Mouse (Mus musculus) heart, adult 18-20 months (tissue): ENCODE data around the gene Tanc2. TPM values are rescaled to one million over a fixed set of nuclear protein-coding genes. Genes with fewer than 3 reads are reported as not detected.
A peak's percentile ranks its signal among the peaks of the same experiment; 100 is the strongest.

ENCODE experiments used
- DNase-seq, 2 experiments: peaks; one replicate each; pipeline ENCODE4 v3.0.0; 2021 to 2022; ENCODE audit warnings: mixed read lengths in 1 of 2
- total RNA-seq, 2 experiments: library from RNA; stranded (reverse); gene quantifications; 2 replicates each; pipeline ENCODE4 v1.2.3; 2021

Tanc2 gene
- total RNA-seq, 2 experiments from 2014 or later, result 10.8 to 12.3 TPM

DNA sequence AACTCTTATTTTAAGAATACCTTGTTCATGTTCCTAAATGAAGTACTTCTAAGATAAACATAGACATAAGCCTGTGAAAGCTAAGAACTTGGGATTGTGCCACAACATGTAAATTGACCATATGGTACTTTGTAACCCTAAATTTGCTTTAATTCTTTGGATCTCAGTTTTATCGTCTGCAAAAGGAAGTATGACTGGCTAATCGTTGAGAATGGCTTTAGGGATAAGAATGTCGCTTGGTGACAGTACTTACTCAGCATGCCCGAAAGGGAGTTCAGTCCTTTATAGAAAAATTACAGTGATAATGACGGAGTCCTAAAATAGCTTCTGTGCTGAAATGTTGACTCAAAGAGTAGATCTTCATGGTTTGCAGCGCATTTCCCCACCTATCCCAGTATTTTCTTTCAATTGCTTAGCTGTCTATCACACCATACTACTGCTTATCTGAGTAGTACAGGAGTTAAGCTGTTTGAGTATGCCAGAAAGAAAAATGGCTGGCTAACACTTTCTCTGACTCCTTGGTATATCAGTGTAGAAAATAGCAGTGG is 246.6 kb downstream of the Tanc2 start:
- DNase-seq, result no peak

DNA sequence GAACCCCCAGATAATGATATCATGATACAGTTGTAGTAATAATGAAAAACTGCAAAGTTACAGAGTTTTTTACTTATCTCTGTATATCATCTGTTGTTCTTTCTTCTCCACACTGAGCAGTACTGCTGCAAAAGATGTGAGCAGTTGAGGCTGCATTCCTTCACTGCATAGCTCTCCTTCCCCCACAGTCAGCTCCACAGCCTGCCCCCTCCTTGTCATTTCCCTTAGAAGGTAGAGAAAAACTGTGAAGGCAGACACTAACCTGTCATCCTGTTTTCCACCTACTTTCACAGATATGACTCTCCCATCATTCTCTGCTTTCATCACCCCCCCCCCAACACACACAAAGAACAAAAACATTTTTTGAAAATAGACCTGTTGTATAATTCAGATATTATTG is 248.2 kb downstream of the Tanc2 start:
- no peak for DNase-seq

DNA sequence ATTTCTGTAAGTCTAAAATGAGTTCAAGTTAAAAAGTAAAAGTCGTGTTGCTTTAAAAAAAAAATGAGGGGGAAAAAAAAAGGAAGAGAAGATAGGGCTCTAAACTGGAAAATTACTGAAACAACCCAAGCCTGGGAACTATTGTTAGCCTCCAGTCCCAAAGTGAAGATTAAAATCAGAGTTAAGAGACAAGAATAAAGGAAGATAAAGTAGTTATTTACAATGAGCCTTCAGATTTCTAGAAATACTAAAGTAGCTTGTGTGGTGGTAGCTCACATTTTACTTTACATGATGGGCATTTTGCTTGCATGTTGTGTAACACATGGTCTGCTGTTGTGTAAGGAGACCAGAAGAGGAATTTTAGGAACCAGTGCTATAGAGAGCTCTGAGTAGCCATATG is 256.1 kb downstream of the Tanc2 start:
- no peak for DNase-seq

DNA sequence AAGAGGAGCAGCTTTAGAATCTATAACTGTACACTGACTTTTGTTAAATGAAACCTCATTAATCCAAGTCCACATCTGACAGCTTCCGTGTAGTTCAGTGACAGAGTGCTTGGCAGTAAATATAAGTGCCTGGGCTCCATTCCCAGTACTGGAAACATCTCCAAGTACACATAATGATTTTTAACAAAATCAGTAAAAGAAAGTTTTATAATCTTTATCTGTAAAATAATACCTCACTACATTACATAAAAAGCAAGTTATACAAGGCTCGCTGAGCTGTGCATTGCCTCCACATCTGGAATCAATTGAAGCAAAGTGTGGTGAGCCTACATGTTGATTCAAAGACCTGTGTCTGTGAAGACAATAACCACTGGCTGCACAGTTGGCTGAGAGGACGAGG is 265.7 kb downstream of the Tanc2 start:
- DNase-seq, result peak; percentile 4 to 14

DNA sequence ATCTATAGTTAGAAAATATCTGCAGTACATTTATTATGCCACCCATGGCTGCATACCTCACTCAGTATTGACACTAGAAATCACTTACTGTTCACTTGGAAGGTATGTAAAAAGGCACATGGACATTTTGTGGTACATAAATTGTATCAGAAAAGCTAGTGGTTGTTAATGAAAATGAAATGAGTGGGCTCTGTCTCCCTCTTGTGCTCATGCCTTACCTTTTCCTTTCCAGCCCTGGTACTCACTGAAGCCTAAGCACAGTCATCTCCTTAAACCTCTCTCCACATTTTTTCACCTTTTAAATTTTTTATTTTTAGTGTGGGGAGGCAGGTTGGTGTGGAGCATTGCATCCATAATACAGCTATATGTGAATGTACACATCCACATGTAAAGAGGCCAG is 268.3 kb downstream of the Tanc2 start:
- peak in 1 of 2 experiments; percentile 12 for DNase-seq

DNA sequence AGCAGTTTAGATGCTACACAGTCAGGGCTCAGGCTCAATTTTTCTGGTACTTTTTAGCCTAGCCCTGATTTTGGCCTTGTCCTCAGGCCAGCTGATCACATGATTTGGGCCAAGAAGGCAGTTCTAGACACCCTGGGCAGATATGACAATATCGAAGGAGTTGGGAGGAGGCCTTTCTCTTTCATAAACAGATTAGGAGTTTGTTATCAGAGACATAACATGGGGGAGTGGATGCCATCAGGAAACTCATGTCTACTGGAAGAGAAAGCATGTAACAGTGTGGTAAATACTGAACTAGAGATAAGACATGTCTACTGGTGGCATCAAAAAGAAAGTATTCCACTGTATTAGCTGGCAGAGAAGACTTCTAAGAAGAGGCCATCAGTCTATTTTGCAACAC is 295.8 kb downstream of the Tanc2 start:
- no peak for DNase-seq

DNA sequence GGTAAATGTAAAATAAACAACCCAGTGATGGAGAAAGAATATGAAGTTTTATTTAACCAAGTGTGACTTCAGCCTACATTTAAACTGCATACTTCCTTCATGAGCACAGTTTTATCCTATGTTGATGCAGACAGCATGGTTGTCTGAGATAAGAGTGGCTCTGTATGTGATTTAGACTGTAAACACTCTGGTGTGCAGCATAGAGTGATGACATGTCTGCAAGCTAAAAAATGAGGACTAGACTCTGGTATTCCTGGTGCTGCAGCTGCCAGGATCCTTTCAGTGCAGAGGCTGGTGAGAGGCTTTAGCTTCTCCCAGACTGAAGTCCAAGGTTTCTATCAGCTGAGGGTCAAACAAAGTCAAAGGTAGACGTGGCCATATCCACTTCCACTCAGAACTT is 297.5 kb downstream of the Tanc2 start:
- DNase-seq, result no peak

DNA sequence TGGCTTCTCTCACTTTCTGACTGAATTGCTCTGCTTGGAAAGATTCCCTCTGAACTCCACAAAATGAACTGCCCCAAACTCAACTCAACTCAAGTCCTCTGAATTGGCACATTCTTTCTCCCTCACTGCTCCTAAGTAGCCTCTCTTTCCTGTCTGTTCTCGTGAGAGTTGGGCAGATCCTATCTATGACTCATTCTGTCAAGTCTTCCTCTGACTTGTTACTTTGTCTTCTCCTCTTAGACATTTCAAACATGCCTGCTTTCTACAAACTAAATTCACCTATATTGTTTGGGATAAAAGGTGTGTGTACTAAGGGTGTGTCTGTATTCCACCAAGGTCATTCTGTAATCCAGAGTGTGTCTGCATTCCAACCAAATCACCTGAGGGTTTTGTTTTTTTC is 309.4 kb downstream of the Tanc2 start:
- no peak for DNase-seq

DNA sequence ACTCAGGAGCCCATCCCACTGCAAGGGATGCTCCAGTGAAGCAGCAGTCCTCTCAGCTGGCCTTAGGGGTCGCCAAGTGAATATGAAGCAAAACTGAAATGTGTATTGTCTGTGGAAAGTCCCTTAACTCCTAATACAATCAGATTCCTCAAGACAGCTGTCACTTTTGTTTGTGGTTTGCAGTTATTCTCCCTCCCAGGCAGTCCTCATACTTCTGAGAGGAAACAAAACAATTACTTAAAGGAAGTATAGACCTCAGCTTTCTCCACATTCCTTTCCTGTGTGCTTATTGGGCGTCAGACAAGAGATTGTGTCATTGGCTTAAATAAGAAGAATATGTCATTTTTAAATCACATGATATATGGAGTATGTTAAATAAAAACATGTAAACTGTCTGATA is 311.7 kb downstream of the Tanc2 start:
- no peak for DNase-seq

DNA sequence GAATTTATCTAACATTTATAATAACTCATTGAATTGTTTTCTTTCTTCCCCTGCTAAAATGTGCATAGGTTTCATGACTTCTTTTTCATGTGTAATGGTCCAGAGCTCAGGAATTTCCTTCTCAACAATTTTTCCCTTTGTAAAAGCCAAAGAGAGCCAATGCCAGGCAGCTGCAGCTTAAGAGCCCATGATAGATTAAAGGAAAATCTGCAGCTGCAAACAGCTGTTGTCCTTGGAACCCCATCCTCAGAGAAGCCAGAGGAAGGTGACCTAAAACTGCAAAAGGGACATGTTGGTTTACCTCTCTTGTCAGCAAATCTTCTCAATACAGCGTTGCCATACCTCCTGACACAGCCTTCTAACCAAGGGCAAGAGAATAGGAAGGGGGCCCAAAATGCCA is 313.2 kb downstream of the Tanc2 start:
- peak; percentile 45 to 47 for DNase-seq

DNA sequence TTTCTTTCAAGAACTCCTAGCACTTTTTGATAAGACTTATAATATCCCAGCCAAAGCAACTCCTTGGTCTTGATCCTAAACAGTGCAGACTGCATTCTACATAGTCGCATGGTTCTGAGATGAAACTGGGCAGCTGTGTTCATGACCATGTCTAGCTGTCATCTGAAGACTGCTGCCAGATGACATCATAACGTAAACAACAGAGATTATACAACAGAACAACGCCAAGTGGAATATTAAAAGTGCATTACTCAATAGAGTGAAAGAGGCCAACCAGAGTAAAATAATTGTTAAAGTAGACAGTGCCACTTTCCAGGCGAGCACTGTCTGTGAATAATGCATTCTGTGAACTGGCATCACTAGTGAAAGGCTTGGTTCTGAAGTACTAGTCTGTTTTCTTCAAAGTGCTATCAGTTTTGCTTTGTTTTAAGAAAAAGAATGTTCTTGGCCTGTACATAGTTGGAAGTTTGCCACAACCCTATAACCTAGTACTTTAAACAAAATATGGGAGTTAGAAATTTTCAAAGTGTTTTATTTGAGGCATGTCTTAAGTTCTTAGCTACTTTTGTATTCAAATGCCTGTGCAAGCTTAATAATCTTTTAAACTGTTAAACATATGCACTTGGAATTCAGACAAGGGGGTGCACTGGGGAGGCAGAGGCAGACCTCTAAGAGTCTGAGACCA is 315.9 kb downstream of the Tanc2 start:
- peak; percentile 32 to 39 for DNase-seq

DNA sequence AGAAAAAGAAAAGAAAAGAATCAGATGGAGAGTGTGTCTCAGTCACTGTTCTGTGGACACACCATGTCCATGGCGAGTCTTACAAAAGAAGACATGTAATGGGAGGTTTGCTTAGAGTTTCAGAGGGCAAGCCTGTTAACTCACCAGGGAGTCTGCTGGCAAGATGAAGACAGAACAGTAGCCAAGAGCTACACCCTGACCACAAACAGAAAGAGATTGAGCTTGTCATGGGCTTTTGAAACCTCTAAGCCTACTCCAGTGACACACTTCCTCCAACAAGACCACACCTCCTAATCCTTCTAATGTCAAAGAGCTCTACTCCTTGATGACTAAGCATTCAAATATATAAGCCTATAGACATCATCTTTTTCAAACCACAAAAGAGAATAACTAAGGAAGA is 317.6 kb downstream of the Tanc2 start:
- DNase-seq, result peak; percentile 19 to 25

DNA sequence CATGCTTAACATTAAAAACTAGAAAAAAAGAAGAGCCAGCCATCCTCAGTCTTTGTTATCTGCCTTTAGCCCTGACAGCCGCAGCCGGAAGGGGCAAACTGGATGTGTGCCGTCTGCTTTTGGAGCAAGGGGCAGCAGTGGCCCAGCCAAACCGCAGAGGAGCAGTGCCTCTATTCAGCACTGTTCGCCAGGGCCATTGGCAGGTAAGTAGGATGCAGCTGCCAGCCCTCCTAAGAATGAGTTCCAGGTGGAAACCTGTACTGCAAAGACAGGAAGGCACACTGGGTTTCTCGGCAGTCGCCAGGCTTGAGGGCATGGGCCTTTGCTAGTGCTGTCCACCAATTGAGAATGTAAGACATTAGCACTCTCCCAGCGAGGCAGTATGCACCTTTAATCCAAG is 319.1 kb downstream of the Tanc2 start:
- no peak for DNase-seq

DNA sequence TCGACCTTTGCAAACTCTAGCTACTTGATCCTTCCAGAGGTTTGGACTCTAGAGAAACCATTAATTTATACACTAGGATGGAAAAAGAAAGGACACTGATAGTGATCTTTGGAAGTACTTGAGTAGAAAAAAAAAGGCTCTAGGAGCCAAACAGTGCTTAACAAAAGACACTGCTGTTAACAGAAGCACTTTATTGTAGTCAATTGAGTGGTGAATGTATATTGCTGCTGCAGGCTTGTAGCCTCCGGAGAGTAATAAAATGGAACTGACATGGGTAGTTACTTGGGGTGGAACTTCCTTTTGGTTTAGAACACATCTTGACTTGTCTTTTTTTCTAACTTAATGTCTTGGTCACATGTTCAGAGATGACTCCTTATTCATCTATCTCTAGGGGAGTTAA is 319.8 kb downstream of the Tanc2 start:
- DNase-seq, result no peak

DNA sequence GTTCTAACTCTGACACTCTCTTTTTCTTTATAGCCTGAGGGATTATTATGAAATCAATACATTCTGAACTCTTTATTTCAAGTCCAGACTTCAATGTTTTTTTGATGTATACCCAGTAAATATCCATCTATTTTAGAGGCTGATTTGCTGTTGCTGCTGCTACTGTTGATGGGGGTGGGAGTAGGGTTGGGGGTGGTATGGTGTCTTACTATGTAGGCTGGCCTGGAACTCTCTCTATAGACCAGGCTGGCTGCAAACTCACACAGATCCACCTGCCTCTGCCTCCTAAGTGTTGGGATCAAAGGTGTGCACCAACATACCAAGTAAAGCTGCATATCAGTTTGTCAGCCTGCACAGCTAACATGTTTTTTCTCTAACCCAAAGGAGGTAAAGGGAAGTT is 321.4 kb downstream of the Tanc2 start:
- DNase-seq, result no peak

DNA sequence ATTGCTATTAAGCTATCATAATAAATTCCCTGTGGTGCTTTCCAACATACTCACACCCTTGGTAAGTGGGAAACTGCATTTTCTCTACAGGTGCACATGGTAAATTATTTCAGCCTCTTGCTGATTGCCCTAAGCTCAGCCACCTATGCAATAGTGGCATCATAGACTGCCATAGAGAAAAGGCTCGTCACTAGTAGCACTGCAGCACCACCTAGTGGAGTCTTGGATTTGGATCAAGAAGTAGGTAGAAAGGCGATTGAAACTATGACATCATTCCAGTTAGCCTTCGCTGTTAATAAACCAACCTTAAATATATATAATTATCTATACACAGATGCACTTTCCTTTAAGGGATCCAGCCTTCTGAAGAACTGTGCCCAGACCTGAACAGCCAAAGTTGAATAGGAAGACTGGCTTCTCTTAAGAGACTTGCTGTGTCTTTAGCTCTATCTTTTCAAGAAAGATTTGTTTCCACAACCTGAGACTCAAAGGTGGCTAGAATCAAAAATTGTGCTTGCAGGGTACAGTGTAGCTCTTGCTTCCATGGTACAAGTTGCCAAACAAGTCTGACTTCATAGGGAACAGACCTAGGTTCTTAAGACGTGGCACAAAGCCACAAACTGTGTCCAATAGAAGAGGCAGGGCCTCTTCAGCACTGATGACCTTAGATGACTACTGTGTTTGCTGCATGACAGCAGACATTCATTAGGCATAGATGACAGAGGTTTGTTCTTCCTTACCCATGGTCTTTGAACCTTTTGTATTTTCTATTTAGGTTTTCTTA is 322.0 kb downstream of the Tanc2 start:
- DNase-seq, result peak; percentile 70 to 89

DNA sequence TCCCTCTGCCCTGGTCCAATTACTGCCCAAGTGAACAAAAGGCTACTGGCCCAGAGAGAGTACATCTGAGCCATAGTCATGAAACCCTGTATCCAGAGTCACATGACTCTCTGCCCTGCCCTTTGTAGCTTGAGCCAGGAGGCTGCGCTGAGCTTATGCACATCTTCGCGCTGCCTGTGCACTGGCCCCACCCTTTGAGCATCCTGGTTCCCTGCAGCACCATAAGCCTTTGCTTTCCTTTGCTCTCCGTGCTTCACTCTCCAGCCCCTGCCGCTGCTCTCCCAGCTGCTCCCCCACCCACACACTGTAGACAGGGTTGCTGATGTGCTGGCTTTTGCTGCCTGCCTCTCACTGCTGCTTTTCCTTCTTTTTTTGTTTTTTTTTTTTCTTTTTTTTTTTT is 323.8 kb downstream of the Tanc2 start:
- DNase-seq, result no peak

DNA sequence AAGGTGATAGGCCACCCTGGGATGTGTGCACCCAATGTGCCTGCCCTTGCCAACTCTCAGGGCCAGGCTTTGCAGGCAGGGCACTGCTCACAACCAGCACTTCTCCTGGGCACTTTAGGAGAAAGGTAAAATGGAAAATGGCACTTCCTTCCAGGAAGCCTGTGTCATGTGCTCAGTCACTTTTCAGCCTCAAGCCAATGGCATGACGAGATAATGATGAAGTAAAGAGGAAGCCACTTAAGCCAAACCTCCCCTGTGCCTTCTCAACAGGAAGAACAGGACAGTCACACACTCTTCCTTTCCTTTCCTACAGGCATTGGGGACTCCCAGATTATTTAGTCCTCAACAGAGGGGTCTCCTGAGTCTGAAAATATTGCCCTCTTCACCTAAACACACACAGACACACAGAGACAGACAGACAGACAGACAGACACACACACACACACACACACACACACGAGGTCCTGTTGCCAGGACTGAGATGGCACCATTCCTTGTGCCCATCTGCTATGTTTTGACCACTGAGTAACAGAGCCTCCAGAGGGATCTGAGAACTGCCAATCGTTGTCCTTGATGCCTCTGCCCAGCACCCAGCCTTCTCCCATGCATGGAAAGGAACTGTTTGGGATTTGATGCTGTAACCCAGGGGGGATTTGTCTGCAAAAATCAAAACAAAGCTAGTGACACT is 330.5 kb downstream of the Tanc2 start:
- DNase-seq, result no peak

DNA sequence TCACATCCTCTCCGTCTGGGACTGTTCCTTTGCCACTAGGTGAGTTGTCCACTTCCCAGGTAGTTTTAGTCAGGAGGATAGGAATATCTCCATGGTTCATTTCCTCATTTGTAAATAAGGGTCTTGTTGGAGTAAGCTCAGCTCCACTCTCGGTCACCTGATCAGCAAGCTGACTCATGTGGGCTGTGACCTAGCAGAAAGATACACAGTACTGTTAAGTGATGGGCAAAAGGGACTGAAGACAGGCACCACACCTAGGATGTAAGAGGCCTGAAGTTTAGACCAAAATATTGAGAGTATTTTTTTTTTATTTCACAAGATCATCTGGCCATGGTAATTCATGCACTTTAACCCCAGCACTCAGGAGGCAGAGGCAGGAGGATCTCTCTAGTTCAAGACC is 331.1 kb downstream of the Tanc2 start:
- no peak for DNase-seq

DNA sequence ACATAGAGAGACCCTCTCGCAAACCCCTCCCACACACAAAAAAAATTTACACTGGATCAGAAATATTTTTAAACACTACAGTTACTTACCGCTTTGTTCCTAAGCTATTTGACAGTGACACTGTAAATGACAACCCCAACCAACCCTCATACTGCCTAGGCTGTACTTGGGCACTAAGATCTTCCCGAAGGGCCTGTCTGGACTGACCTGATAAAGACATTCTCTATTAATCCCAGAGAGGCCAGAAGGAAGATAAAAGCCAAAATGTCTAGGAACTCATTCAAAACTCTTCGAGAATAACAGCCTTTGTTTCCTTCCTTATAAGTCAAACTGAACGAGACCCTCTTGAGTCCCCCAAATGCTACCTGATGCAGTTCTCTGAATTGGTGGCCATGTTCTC is 331.5 kb downstream of the Tanc2 start:
- DNase-seq, result no peak

DNA sequence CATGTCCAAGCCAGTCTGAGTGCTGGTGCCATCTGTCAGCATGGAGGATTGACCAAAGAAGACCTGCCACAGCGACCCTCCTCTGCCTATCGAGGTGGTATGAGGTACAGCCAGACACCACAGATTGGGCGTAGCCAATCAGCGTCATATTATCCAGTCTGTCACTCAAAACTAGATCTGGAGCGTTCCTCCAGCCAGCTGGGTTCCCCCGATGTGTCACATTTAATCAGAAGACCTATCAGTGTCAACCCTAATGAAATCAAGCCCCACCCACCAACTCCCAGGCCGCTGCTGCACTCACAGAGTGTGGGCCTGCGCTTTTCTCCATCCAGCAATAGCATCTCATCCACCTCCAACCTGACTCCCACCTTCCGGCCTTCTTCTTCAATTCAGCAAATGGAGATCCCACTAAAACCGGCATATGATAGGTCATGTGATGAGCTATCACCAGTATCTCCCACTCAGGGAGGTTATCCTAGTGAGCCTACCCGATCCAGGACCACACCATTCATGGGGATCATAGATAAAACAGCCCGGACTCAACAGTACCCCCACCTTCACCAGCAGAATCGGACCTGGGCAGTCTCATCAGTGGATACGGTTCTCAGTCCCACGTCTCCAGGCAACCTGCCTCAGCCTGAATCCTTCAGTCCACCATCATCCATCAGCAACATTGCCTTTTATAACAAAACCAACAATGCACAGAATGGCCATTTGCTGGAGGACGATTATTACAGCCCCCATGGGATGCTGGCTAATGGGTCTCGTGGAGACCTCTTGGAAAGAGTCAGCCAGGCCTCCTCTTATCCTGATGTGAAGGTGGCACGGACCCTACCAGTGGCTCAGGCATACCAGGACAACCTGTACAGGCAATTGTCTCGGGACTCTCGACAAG is 333.2 kb downstream of the Tanc2 start:
- no peak for DNase-seq
